Mouse (Mus musculus): ENCODE measurements around the gene Fsd1.
A peak's percentile ranks its signal among the peaks of the same experiment; 100 is the strongest.

GRCm38 (mm10) chr17:56009088-56009961, 23.0 kb downstream of the Fsd1 start:
- TF ChIP-seq MAX (IDR thresholded peaks at IDR 0.05) = no peak
- peak; percentile 93 for TF ChIP-seq CTCF (IDR thresholded peaks at IDR 0.05; ENCODE audit: control insufficient read depth, insufficient read depth, insufficient read length)

Measured in C2C12 (cell line).